Mouse (Mus musculus) right cerebral cortex, postnatal 36 days (tissue): ENCODE results near the gene Col16a1.

ENCODE experiments used
- DNase-seq, 2 experiments: peaks; one replicate each; pipeline ENCODE4 v3.0.0; 2022; ENCODE audit warnings: low spot score in 2 of 2, mixed read lengths in 1 of 2

The Col16a1 gene

DNA sequence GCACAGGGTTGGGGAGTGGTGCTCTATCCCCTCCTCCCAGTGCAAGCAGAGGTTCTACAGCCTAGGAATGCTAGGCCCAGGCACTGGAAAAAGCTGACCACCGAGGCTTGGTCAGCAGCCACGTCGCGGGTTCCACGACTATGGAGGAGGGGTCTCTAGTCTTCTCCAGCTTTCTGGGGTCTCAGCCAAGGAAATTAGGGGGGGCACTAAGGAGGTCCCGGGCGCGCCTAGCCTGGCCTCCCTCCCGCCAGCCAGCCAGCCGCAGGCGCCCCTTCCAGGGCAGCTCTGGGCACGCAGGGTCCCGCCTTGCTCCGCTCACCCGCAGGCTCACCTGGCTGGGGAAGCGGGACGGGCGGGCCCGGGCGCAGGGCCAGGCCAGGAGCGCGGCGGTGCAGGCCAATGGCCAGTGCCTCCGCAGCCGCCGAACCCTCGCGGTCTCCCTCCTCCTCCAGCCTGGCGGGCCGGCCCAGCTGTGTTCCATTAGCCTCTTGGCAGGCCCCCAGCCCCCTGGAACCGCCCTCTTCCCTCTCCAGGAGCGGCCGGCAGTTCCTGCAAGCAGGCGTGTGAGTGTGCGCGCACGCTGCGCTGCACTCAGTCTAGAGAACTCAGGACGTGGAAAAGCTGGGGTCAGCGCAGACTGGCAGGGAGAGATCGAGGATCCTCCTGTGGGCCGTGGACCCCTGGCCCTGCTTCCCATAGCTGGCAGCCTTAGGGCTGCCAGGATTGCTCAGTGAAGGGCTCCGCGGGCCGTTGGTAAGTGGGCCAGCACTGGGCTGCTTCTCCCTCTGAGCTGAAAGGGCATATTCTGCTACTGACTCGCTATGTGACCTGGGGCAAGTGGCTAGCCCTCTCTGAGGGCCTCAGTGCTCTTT lies at the start of gene Col16a1:
TSS of gene Col16a1 (plus strand) at position 510 of the 872 bp plus-strand sequence.
- DNase-seq: peak; percentile 57 to 62

DNA sequence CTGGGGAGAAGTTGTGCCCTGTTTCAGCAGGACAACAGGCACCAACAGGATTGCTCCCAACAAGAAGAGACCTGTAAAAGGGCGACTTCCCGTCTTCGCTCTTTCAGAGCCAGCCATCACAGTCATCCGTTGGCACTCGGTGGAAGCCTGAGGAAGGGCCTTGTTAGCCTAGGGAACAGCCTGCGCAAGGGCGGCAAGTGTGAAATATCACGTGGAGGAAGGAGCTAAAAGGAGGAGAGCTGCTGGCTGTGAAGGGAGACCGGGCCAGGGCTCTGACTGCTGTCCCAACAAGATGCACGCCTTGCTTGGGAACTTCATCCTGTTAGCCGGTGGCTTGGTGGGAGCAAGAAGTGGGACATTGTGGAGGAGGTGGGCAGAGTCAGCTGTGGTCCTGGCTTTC lies 49.5 kb upstream of the Col16a1 start:
- peak in 1 of 2 experiments; percentile 79 for DNase-seq

DNA sequence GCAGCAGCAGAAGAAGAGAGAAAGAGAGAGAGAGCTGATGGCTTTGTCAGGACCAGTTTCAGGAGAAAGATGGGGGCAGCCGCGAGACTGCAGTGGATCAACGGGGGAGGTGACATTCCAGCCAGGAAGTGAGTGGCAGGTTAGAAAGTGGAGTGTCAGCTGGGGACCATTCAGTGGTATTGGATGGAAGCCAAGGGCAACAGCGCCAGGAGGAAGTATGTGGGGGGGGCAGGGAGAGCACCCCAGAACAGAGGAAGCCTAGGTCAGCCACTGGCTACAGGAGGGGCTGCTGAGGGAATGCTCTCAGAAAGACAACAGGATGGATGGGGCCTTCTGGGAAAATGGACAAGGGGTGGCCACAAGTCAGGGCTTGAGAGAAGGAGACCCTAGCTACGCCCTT lies 45.9 kb upstream of the Col16a1 start:
- no peak for DNase-seq

DNA sequence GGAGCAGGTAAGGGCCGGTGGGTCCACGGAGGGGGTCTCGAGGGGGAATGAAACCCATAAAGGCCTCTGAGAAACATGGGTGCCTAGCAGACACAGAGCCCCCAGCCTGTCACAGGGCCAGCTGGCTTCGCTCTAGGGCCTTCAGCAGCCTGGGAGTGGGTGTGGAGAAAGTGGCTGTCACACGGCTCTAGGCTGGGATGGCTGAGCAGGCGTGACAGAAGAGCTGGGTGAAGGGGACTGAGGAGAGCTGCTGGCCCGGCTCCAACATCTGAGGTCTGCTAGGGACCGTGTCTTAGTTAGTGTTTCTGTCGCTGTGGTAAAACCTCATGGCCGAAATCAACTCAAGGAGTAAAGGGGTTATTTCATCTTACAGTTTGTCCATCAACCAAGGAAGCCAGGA lies 45.5 kb upstream of the Col16a1 start:
- DNase-seq: peak in 1 of 2 experiments; percentile 50

DNA sequence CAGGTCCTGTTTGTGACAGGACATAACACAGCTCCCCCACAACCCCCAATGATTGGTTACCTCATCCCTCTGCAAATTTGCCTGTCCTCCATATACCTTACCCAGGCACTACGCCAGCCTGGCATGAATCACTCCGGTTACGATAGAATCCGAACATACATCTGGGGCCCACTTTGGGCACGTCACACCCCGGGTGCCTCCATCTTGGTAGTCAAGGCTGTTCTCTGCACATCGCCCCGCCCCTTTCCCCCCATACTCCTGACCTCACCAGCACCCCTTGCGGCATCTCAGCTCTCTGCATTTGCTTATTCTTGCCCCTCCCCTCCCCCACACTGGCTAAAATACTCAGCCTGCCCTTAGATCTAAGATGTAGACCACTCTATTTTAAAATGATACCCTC lies 42.0 kb upstream of the Col16a1 start:
- no peak for DNase-seq

DNA sequence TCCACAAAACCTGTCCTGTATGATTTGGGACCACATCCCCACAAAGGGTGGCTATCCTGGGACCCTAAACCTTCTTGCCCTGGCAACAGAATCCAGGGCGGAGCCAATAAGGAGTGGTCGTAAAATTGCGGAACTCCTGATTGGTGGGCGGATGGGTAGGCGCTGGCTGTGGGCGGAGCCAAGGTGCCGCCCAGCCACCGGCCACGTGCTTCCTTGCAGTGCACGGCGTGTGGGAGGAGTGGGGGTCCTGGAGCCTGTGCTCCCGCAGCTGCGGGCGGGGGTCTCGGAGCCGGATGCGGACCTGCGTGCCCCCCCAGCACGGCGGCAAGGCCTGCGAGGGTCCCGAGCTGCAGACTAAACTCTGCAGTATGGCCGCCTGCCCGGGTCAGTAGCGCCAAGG lies 41.1 kb upstream of the Col16a1 start:
- no peak for DNase-seq

DNA sequence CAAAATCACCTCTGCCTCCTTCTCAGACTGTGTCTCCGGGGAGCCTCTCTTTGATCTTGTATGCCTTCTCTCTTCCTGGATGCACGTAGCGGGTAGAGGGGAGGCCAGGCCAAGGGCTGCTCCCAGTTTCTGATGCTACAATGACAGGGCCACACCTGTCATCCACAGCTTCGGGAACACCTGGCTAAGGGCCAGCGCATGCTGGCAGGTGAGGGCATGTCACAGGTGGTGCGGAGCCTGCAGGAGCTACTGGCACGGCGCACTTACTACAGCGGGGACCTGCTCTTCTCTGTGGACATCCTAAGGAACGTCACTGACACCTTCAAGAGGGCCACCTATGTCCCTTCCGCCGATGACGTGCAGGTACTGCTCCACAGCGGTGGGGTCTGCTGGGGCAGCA lies 38.6 kb upstream of the Col16a1 start:
- DNase-seq: no peak

DNA sequence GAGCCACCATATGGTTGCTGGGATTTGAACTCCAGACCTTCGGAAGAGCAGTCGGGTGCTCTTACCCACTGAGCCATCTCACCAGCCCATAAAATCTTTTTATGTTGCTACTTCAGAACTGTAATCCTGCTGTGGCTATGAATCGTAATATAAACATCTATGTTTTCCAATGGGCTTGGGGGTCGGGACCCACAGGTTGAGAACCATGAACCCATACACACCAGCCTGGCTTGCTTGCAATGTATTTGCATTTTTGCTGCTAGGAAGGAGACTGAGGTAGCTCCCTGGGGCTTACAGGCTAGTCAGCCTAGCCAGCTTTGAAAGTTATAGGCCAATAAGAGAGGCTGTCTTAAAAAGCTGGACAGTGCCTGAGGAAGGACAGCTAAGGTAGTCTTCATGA lies 36.9 kb upstream of the Col16a1 start:
- no peak for DNase-seq

DNA sequence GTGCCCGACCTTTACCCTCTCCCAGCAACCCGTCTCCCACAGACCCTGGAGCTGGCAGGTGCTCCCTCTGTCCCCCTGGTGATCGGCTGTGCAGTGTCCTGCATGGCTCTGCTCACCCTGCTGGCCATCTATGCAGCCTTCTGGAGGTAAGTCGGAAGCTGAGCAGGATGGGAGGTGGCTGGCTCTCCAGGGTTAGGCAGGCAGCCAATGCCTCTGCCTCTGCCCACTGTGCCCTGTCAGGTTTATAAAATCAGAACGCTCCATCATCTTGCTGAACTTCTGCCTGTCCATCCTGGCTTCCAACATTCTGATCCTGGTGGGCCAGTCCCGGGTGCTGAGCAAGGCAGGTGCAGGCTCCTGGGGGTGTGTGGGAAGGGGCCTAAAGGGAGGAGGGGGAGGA lies 35.4 kb upstream of the Col16a1 start:
- DNase-seq: no peak

DNA sequence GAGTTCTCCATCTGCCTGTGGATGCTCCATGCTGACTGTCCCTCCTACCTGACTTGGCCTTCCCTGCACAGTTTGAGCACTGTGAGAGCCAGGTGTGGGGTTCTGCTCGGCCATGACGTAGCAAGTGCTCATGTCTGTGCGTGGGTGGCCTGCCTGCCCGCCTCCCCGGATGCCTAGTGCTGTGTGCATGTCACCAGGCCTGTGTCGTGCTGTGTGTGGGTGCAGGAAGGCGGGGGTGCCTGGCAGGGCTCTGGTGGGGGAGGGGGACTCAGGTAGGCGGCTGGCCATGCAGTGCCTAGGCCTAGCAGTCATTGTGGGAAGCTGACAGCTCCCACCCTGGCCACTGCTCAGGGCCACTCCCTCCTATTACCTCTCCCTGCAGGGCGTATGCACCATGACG lies 34.5 kb upstream of the Col16a1 start:
- peak; percentile 84 to 89 for DNase-seq

DNA sequence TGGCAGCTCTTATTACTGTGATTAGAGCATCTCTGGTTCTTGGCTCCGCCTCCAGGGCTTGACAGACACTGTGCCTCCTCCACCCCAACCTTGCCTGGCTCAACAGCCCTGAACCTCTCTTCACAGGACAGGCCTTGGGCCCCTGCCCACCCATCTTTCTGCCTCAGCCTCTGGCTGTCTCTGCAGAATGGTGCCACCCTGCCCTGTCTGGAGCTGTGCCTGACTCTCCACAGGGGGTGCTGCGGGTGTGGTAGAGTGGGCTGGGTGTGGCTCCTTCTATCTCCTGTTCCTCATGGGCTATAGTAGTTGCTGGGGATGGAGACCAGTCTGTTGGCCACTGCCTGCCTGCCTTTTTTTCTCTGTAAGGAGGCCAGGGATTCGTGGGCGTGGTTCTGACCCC lies 31.6 kb upstream of the Col16a1 start:
- DNase-seq: no peak

DNA sequence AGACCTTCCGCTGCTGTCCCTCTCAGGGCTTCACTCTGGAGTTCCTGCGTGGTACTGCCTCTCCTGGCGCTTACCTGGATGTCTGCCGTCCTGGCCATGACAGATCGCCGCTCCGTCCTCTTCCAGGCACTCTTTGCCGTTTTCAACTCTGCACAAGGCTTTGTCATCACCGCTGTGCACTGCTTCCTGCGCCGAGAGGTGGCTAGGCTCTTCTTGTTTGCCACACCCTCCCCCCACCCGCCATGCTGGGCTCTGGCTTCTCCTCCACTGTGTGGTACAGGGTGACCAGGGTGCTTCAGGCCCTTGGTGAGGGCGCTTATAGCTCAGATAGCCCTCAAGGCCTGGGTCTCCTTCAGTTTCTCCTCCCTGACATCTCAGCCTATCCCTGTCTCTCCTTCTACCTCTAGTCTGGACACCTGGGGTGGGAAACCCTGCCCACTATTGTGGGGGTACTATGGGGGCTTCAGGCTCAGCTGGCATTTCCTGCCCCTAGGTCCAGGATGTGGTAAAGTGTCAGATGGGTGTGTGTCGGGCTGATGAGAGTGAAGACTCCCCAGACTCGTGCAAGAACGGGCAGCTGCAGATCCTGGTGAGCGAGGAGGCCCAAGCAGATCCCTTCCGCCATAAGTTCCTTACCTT lies 30.5 kb upstream of the Col16a1 start:
- DNase-seq: no peak

DNA sequence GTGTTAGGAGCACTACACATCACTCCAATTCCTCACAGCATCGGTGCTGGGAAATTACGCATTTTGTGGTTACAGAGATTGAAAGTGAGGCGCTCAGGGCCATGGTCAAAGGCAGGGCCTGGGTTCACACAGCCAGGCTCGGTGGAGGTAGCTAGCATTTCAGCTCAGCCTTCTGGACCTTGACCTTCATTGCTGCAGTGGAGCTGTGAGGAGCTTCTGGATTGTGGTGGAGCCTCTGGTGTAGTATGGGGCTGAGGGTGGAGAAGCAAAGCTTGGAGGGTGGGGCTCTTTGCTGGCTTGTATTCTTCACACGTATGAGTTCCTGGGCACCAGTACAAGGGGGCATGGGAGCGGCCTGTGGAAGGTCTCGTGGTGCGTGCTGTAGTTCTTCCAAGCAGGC lies 24.7 kb upstream of the Col16a1 start:
- DNase-seq: no peak

DNA sequence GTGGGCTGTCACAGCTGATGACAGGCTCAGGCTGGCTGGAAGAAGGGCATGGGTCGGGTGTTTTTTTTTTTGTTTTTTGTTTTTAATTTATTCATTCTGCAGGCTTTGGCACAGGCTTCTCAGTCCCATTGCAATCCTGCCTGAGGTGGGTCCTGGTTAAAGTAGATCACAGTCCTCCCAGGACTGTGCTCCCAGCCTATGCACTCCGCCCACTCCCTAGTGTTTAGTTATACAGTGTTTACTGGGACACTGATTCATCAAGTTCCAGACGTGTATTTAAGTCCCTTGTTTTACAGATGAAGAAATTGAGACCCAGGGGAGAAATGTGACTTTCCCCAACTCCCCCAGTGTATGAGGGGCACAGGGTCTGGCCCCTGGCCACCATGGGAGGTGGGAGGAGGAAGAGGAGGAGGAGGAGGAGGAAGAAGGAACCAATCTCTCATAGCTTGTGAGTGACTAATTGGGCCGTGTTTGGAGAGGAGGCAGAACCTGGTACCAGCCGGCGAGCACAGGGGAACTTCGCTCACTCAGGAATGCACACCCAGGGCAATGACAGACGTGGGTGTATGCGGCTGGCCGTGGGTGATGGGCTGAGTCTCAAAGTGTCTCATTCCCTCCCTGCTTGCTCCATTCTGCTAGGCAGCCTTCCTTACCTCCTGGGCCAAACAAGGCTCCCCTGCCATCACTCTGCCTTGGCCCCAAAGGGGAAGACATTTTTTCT lies 24.0 kb upstream of the Col16a1 start:
- peak in 1 of 2 experiments; percentile 70 for DNase-seq

DNA sequence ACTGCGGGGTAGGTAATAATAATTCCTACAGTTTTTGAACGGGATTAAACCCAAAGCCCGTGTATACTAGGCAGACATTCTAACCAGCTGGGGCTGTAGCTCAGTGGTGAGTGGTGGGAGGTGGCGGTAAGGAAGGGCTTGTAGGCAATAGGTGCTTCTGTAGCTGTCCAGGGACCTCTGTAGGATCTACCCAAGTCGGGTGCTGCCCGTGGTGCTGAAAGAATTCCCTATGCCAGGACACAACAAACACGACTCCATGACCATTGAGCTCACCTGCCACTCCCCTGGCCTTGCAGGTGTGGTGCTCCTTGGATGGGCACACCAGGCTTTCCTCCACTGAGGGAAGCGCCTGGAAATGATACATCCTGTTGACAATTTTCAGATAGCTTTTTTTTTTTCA lies 22.1 kb upstream of the Col16a1 start:
- no peak for DNase-seq

DNA sequence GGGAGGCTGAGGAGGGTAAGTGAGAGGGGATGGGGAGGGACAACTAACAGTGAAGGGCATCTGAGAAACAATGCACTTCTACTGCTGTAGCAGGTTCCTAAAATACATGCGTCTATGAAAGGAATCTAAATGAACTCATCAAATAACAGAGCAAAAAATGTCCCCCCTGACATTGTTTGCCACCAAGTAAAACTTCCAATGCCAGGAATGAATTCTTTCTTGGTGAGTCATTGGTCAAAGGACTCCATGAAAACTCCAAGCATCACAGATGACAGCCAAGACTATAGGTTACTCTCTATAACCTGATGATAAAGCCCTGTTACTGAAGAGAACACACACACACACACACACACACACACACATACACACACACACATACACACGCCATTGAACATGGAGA lies 16.5 kb upstream of the Col16a1 start:
- DNase-seq: no peak

DNA sequence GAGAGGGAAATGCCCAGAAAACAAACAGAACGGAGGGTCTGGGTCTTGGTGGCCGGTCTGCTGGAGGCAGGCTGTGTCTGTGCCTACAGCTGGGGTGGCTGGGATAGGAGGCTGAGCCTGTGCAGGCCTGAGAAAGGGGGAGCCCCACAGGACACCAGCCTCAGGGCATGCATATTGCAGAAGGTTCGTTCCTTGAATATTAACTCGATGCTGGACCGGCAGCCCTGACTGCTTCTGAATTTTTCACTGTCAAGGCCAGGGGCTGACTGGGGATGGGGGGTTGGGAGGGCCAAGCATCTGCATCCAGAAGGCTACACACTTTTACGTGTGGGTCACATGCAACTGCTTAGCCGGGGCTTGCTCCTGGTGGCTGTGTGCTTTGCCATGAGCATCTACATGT lies 14.1 kb upstream of the Col16a1 start:
- no peak for DNase-seq

DNA sequence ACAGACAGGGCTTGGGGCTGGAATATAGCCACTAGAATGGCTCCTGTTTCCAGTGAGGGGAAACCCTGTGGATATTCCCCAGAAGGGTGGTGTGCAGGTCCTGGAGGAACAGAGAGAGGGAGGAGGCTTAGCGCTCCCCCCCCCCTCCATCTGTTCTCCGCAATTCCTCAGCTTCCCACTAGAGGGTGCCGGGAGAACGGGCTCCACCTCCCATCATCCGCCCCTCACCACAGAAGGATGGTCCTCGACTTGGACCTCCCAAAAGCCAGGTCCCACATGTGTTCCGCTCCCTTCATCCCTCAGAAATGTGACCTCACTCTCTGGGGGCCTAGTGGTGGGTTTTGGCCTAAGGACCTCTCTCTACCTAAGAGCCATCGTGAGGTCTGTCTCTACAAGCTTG lies 11.5 kb upstream of the Col16a1 start:
- DNase-seq: no peak

DNA sequence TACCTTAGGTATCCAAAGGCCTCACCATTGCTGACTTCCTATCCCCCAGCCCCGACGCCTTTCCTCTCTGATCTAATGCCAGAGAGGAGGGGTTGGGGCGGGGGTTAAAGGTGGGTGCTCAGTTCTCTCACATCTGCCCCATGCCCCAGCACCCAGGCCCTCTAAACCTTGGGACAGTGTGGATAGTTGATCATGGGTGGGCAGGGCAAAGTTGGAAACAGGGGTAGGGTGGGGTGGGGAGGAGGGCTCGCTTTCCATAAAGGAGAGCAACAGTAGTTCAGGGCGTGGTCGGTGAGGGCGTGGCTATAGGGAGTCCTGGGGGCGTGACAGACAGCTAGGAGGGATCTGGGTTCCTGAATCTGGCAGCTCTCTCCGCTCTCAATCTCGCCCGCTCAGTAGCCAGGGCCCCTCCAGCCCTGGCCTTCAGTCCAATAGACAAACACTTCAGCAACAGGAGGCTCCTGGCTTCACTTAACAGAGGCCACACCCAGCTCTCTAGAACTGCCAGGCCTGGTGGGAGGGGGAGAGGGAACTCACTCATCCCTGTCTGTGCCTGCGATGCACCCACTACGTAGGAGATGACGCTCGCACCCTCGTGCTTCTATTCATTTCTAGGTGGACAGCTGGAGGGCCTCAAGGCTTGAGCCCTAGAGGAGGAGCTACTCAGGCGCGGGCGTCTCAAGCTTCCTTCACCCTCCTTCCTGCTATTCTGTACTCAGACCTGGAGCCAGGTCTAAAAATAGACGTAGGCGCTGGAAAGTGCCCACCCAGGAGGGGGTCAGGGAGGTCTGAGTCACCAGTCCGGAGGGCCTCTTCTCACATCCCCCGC lies 10.9 kb upstream of the Col16a1 start:
- peak; percentile 76 to 86 for DNase-seq

DNA sequence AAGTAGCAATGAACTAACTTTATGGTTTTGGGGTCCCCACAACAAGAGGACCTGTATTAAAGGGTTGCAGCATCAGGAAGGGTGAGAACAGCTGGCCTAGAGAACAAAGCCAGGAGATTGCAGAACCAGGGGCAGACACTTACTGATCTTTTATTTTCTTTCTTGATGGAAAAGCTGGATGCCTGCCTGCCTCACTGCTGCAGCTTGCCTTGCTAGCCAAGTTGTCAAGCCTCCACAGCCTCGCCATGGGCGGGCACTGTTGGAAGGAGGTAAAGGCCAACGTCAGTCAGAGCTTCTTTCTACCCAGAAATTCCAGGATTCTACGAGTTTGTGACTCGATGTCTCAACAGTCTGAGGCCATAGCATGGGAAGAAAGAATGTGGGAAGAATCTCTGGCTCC lies 8.3 kb upstream of the Col16a1 start:
- no peak for DNase-seq

DNA sequence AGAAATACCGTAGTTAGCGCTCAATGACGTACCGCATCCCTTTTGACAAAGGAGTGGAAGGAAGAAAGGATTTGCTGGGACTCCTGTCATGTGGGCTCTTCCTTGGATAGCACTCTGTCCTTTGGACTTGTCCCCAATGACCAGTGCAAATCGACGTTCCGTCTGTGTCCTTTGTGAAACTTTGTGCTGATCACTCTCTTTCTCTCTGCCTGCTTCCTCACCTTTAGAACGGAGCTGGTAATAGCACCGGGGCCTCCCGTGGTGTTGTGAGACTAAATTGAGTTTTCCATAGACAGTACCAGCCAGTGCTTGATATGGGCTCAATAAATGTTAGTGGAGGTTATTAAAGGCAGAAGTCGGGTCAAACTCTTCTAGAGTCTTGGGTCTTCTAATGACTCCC lies 6.6 kb upstream of the Col16a1 start:
- no peak for DNase-seq

DNA sequence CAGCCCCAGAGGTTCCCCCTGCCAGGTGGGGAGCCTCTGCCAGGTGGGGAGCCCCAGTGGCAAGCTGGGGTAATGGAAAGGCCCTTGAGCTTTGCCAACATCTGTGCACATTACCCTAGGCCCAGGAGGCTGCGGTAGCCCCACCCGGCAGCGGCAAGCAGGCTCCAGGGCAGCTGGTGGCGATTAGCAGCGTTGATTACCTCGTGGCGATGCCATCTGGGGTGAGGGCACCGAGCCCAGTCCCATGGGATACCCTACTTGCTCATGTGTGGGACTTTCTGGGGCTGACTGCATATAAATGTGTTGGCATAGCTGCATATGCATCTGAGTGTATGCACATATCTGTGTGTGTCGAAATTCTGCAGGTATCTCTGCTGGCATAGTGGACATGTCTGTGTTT lies 3.4 kb upstream of the Col16a1 start:
- no peak for DNase-seq
